Comparison of ENCODE assay signal across 9 mouse cellular contexts in genomic region chr2:146834064-146834313, GRCm38 (mm10). TPM values are rescaled to one million over a fixed set of nuclear protein-coding genes. Genes with fewer than 3 reads are reported as not detected.
DNase-seq lines count a peak whose midpoint lies in the region; ATAC-seq and TF ChIP-seq lines count a peak whose summit lies in the region.
"Had no signal": no experiment of that assay in that cellular context is flagged by ENCODE, and none has a peak within 500 bp of the region (broad histone marks: within the 10 kb centered on the region; RNA-seq: fewer than 3 reads in every experiment).

No protein-coding gene starts in this region.

- no peak overlapping the region for H3K27ac ChIP-seq in kidney, postnatal 0 days
- H3K27ac ChIP-seq in embryonic facial prominence, embryonic 12.5 days: no peak overlapping the region
- H3K27ac ChIP-seq in hindbrain, embryonic 14.5 days: peak overlapping the region; percentile 81
- H3K27ac ChIP-seq in midbrain, postnatal 0 days (ENCODE audit: low read depth, low read length): peak overlapping the region; percentile 84

- H3K4me2 ChIP-seq in kidney, postnatal 0 days (ENCODE audit: low read length): 0 out of 2 replicates have a peak overlapping the region, but pooled peaks have one; percentile 37
- peak overlapping the region; percentile 19 for H3K4me2 ChIP-seq in embryonic facial prominence, embryonic 12.5 days (replicated peaks)
- H3K4me2 ChIP-seq in hindbrain, embryonic 14.5 days (replicated peaks): peak overlapping the region; percentile 51
- H3K4me2 ChIP-seq in midbrain, postnatal 0 days (ENCODE audit: low read depth, low read length, poor library complexity, severe bottlenecking): peak overlapping the region; percentile 49

- H3K4me1 ChIP-seq in kidney, postnatal 0 days (replicated peaks; ENCODE audit: insufficient read depth, low read length): peaks cover 11% of the 10 kb centered on the region; the same call in 1 of the 2 replicates
- peaks cover 13% of the 10 kb centered on the region for H3K4me1 ChIP-seq in embryonic facial prominence, embryonic 12.5 days
- peaks cover 15% of the 10 kb centered on the region; the same call in 1 of the 2 replicates for H3K4me1 ChIP-seq in hindbrain, embryonic 14.5 days (replicated peaks; ENCODE audit: control insufficient read depth, insufficient read depth, low read length)
- H3K4me1 ChIP-seq in midbrain, postnatal 0 days (ENCODE audit: insufficient read depth, low read length): no peaks in the 10 kb centered on the region

- H3K9me3 ChIP-seq in kidney, postnatal 0 days (replicated peaks; ENCODE audit: low read length): no peaks in the 10 kb centered on the region
- H3K9me3 ChIP-seq in embryonic facial prominence, embryonic 12.5 days: no peaks in the 10 kb centered on the region
- no peaks in the 10 kb centered on the region for H3K9me3 ChIP-seq in hindbrain, embryonic 14.5 days (ENCODE audit: control insufficient read depth, low read length)
- no peaks in the 10 kb centered on the region for H3K9me3 ChIP-seq in midbrain, postnatal 0 days (ENCODE audit: low read length)

- H3K9ac ChIP-seq in kidney, postnatal 0 days (ENCODE audit: low read depth, low read length): no peak overlapping the region
- no peak overlapping the region for H3K9ac ChIP-seq in embryonic facial prominence, embryonic 12.5 days
- H3K9ac ChIP-seq in hindbrain, embryonic 14.5 days: peak overlapping the region; percentile 55
- H3K9ac ChIP-seq in midbrain, postnatal 0 days (replicated peaks; ENCODE audit: low read length, poor library complexity, severe bottlenecking): peak overlapping the region; percentile 46; the same call in 1 of the 2 replicates

- no peak for ATAC-seq in kidney, postnatal 0 days (replicated peaks; ENCODE audit: low FRiP score, low read depth)
- no peak for ATAC-seq in embryonic facial prominence, embryonic 12.5 days (ENCODE audit: insufficient number of reproducible peaks, insufficient read depth, low FRiP score, low TSS enrichment)
- no peak for ATAC-seq in hindbrain, embryonic 14.5 days (ENCODE audit: low FRiP score)
- ATAC-seq in midbrain, postnatal 0 days (ENCODE audit: low FRiP score): no peak

- 3% methylated on average over 5 of the region's 5 CpGs for WGBS in kidney, postnatal 0 days
- WGBS in embryonic facial prominence, embryonic 12.5 days: 2% methylated on average over 5 of the region's 5 CpGs
- 0% methylated on average over 5 of the region's 5 CpGs for WGBS in hindbrain, embryonic 14.5 days
- WGBS in midbrain, postnatal 0 days: under 1% methylated on average over 5 of the region's 5 CpGs

- H3K4me3 ChIP-seq in kidney, postnatal 0 days (replicated peaks; ENCODE audit: low read depth, low read length): peak overlapping the region; percentile 14
- H3K4me3 ChIP-seq in embryonic facial prominence, embryonic 12.5 days: no peak overlapping the region
- peak overlapping the region; percentile 23 for H3K4me3 ChIP-seq in hindbrain, embryonic 14.5 days (replicated peaks; ENCODE audit: low read length)
- peak overlapping the region; percentile 27 for H3K4me3 ChIP-seq in midbrain, postnatal 0 days (ENCODE audit: low read depth, low read length)

- TF ChIP-seq CTCF in kidney, postnatal 0 days (IDR thresholded peaks at IDR 0.05; ENCODE audit: low read depth): no peak
- TF ChIP-seq CTCF in midbrain, postnatal 0 days (IDR thresholded peaks at IDR 0.05): no peak

- H3K36me3 ChIP-seq in kidney, postnatal 0 days (ENCODE audit: insufficient read depth, low read length): no peaks in the 10 kb centered on the region
- H3K36me3 ChIP-seq in embryonic facial prominence, embryonic 12.5 days: no peaks in the 10 kb centered on the region
- H3K36me3 ChIP-seq in hindbrain, embryonic 14.5 days (replicated peaks; ENCODE audit: control insufficient read depth, insufficient read depth): no peaks in the 10 kb centered on the region
- no peaks in the 10 kb centered on the region for H3K36me3 ChIP-seq in midbrain, postnatal 0 days (ENCODE audit: insufficient read depth, low read length)

- peaks cover 89% of the 10 kb centered on the region for H3K27me3 ChIP-seq in kidney, postnatal 0 days (ENCODE audit: insufficient read depth, low read length)
- H3K27me3 ChIP-seq in embryonic facial prominence, embryonic 12.5 days: peaks cover 83% of the 10 kb centered on the region
- peaks cover 86% of the 10 kb centered on the region for H3K27me3 ChIP-seq in hindbrain, embryonic 14.5 days (ENCODE audit: control insufficient read depth, insufficient read depth, low read length)
- peaks cover 49% of the 10 kb centered on the region for H3K27me3 ChIP-seq in midbrain, postnatal 0 days (ENCODE audit: insufficient read depth, low read length)

- no peak for DNase-seq in kidney, postnatal 0 days (ENCODE audit: low spot score)
- DNase-seq in kidney, adult 9 months: no peak
- no peak for DNase-seq in hindbrain, embryonic 14.5 days (ENCODE audit: low spot score)
- peak; percentile 46 for DNase-seq in midbrain, postnatal 0 days (ENCODE audit: low spot score)
- no peak for DNase-seq in cerebellum, adult 8-10 months
- no peak for DNase-seq in gastrocnemius, postnatal 4 days (ENCODE audit: low spot score in 2 of 2)
- DNase-seq in layer of hippocampus, adult 8-10 months (ENCODE audit: low spot score in 2 of 2): no peak
- DNase-seq: thymus, postnatal 14 days had no signal

RNA-seq across cellular contexts. Expression of gene Kiz, which starts 21.7 kb away (rescaled TPM):
- polyA plus RNA-seq in kidney, postnatal 0 days (2015; fragmentation: Nextera tagmentation; extraction: Ambion mirVana): 31.0 and 34.7 TPM in 2 replicates
- 27.1 and 29.8 TPM in 2 replicates for polyA plus RNA-seq in embryonic facial prominence, embryonic 12.5 days (2016; fragmentation: Nextera tagmentation; extraction: Ambion mirVana)
- 27.2 and 27.4 TPM in 2 replicates for polyA plus RNA-seq in hindbrain, embryonic 14.5 days (2014; fragmentation: Nextera tagmentation; extraction: Ambion mirVana)
- total RNA-seq in midbrain, postnatal 0 days (2014; rRNA removed): 14.2 and 16.1 TPM in 2 replicates
- polyA plus RNA-seq in midbrain, postnatal 0 days (2015; fragmentation: Nextera tagmentation; extraction: Ambion mirVana): 17.4 and 18.0 TPM in 2 replicates
- 10 to 100 TPM; 27.1 to 30.8 TPM for total RNA-seq in gastrocnemius, postnatal 4 days (2021)
- total RNA-seq in layer of hippocampus, adult 8-10 months (2022): 10 to 100 TPM; 20.9 to 27.1 (median 24.5) TPM

Comparison
In these comparisons a context has a peak if more than half of its experiments do, and no peak if none do; other contexts are left out.
1. H3K27ac ChIP-seq: peak in hindbrain, embryonic 14.5 days (single experiment) and midbrain, postnatal 0 days (single experiment); none in kidney, postnatal 0 days (single experiment) and embryonic facial prominence, embryonic 12.5 days (single experiment).
2. H3K9ac ChIP-seq: peak in hindbrain, embryonic 14.5 days (single experiment) and midbrain, postnatal 0 days (single experiment); none in kidney, postnatal 0 days (single experiment) and embryonic facial prominence, embryonic 12.5 days (single experiment).
3. Peak in every context shown above with its lines, with median percentiles within 50 percentile points of each other: H3K4me2 ChIP-seq.